Mouse (Mus musculus) hindbrain, embryonic 16.5 days (tissue): ENCODE data around the gene Taf1c. TPM values are rescaled to one million over a fixed set of nuclear protein-coding genes. Genes with fewer than 3 reads are reported as not detected.

Experiments
- ATAC-seq: fragments of 200-750 bp; cut with Nextera tagmentation; 2 replicates; pipeline ENCODE4 v1.8.0; 2017; ENCODE audit warnings: moderate TSS enrichment, moderate library complexity
- H3K27ac ChIP-seq: fragments of 300-500 bp; sonication (generic); 2 replicates; pipeline ENCODE4 v1.5.1; 2014; ENCODE audit warnings: low read depth, mild to moderate bottlenecking, control low read depth, low read length, moderate library complexity
- H3K27me3 ChIP-seq: fragments of 300-500 bp; sonication (generic); replicated peaks from 2 replicates; pipeline ENCODE4 v1.6.1; 2014; ENCODE audit warnings: low read length; ENCODE audit not compliant: control insufficient read depth, insufficient read depth
- H3K36me3 ChIP-seq: fragments of 300-500 bp; sonication (generic); 2 replicates; pipeline ENCODE4 v1.6.1; 2014; ENCODE audit warnings: mild to moderate bottlenecking, low read length, moderate library complexity, mixed read lengths; ENCODE audit not compliant: control insufficient read depth, insufficient read depth
- H3K4me1 ChIP-seq: fragments of 300-500 bp; sonication (generic); 2 replicates; pipeline ENCODE4 v1.6.1; 2014; ENCODE audit warnings: low read depth, low read length; ENCODE audit not compliant: control insufficient read depth, insufficient read depth
- H3K4me2 ChIP-seq: fragments of 300-500 bp; sonication (generic); 2 replicates; pipeline ENCODE4 v1.6.1; 2014; ENCODE audit warnings: mild to moderate bottlenecking, low read length, control low read depth, moderate library complexity
- H3K4me3 ChIP-seq: fragments of 300-500 bp; sonication (generic); 2 replicates; pipeline ENCODE4 v1.5.1; 2014; ENCODE audit warnings: mild to moderate bottlenecking, low read length, control low read depth, moderate library complexity
- H3K9ac ChIP-seq: fragments of 300-500 bp; sonication (generic); 2 replicates; pipeline ENCODE4 v1.6.1; 2014; ENCODE audit warnings: low read depth, mild to moderate bottlenecking, control low read depth, low read length, moderate library complexity
- H3K9me3 ChIP-seq: fragments of 300-500 bp; sonication (generic); 2 replicates; pipeline ENCODE4 v1.6.1; 2014; ENCODE audit warnings: mild to moderate bottlenecking, low read length, moderate library complexity; ENCODE audit not compliant: control insufficient read depth
- WGBS: fragments of 180-500 bp; shearing (Covaris S2); extraction: QIAGEN DNeasy Blood & Tissue Kit; methylation state at CpG from one replicate; pipeline ENCODE4 v1.1.7; 2014; 5-methylcytosine and 5-hydroxymethylcytosine counted together
- polyA plus RNA-seq: library from polyadenylated mRNA; unstranded; fragments of >200 nt; fragmentation: Nextera tagmentation; extraction: Ambion mirVana; gene quantifications from 2 replicates; pipeline ENCODE4 v1.2.1, GENCODE M21; 2015

The Taf1c gene
- polyA plus RNA-seq, 1 experiment from 2014 or later, result 13.0 TPM

DNA sequence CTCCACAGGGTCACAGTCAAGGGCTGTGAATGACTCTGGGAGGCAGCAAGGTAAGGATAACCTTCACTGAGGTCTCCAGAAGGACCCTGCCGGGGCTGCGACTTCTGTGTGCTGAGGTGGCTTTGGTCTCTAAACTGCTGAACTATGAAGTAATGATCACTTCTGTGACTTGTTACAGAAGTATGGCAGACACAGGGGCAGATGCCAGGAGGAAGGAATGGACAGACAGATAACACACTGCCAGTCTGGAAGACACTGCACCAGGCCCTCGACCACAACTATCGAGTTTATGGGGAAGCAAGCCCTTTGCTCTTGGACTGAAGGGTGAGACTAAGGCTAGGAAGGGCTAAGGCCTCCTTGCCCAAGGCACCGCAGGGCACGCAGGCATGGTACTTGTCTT, 33.9 kb downstream of the Taf1c start:
- Histone ChIP-seq H3K9me3 (no peaks in the 10 kb centered on the region), H3K27me3 (no peaks in the 10 kb centered on the region; the same call in 1 of the 2 replicates), H3K9ac (no peak overlapping the region), H3K4me3 (no peak overlapping the region), H3K27ac (no peak overlapping the region), H3K4me2 (no peak overlapping the region), H3K4me1 (peaks cover 12% of the 10 kb centered on the region), H3K36me3 (peaks cover 5% of the 10 kb centered on the region)
- WGBS, result 93% methylated on average over 6 of the region's 6 CpGs
- ATAC-seq, result no peak

DNA sequence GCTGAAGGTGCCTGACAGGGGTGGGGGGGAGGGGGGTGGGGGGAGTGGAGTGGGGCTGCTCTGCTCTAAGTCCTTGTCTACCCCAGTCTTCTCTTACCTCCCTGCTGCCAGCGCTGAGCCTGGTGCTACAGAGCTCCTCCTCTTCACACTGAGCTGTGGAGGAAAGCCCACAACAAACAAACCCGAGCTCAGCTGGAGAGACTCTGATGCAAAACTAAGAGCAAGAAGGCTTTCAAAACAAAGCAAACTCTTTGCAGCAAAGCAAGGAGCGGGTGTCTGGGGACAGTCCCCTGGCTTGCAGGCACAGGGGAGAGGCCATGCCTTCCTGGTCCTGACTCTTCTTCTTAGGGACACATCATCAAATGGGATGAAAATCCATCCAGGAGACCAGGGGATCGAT, 35.1 kb downstream of the Taf1c start:
- no peak overlapping the region for H3K27ac ChIP-seq
- H3K4me1 ChIP-seq, result peaks cover 9% of the 10 kb centered on the region
- no peak overlapping the region for H3K9ac ChIP-seq
- 39% methylated on average over 4 of the region's 4 CpGs for WGBS
- ATAC-seq, result no peak
- no peaks in the 10 kb centered on the region for H3K27me3 ChIP-seq
- H3K4me3 ChIP-seq, result no peak overlapping the region
- H3K36me3 ChIP-seq, result peaks cover 18% of the 10 kb centered on the region
- no peaks in the 10 kb centered on the region for H3K9me3 ChIP-seq
- no peak overlapping the region for H3K4me2 ChIP-seq

DNA sequence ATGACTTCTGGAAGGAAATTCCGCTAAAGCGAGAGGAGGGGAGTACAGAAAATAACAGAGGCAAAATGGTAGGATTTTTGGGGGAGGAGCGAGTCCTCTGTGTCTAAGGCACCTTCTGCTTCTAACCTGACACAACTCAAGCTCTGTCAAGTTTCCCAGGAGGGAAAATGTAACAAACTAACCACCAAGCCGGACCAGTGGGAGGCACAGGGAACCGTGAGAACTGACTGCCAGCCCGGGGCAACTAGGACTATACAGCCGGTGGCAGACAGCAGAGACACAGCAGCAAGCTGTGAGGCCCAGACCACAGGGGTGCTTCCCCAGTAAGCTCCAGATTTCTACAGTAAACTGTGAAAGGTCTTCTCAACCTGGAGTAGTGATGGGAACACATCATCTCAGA, 36.1 kb downstream of the Taf1c start:
- no peaks in the 10 kb centered on the region for H3K27me3 ChIP-seq
- ATAC-seq, result no peak
- no peak overlapping the region for H3K4me3 ChIP-seq
- peaks cover 18% of the 10 kb centered on the region for H3K36me3 ChIP-seq
- H3K9me3 ChIP-seq, result no peaks in the 10 kb centered on the region
- no peak overlapping the region for H3K4me2 ChIP-seq
- WGBS, result 65% methylated on average over 7 of the region's 7 CpGs
- peaks cover 7% of the 10 kb centered on the region for H3K4me1 ChIP-seq
- H3K9ac ChIP-seq, result no peak overlapping the region
- no peak overlapping the region for H3K27ac ChIP-seq

DNA sequence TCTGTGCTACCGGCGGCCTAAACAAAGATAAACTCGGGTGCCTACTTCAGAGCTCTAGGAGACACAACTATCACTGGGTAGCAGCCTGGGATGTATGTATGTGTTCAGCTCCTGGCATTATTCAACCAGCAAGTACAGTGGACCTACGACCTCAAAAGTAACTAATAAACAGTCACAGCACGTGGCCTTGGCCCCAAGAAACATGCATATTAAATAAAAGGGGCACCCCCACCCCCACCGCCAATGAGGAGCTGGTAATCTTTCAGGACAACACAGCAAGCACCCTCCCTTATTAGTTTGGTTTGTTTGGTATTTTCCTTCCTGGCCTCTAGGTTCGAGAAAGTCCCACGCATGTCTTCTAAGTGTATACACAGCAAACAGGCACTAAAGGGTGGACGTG, 36.8 kb downstream of the Taf1c start:
- no peak overlapping the region for H3K4me3 ChIP-seq
- no peaks in the 10 kb centered on the region for H3K9me3 ChIP-seq
- H3K27ac ChIP-seq, result no peak overlapping the region
- no peaks in the 10 kb centered on the region; the same call in 1 of the 2 replicates for H3K4me1 ChIP-seq
- H3K9ac ChIP-seq, result no peak overlapping the region
- H3K27me3 ChIP-seq, result no peaks in the 10 kb centered on the region
- 84% methylated on average over 9 of the region's 9 CpGs for WGBS
- no peak for ATAC-seq
- peaks cover 25% of the 10 kb centered on the region for H3K36me3 ChIP-seq
- no peak overlapping the region for H3K4me2 ChIP-seq

DNA sequence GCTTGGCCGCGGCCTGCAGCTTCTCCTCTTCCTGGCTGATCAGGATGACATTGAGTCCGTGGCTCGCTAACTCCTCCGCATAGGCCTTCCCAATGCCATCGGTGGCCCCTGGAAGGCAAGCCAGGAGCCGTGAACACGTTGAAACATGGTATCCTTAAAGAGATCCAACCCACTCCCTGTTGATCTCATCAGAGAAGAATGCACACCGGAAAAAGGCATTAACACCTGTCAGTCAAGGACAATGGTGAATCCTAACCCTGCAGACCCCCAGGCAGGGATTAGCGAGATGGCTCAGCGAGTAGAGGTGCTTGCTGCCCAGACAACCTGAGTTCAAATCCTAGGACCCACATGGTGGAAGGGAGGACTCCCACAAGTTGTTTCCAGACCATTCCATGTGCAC, 38.7 kb downstream of the Taf1c start:
- Histone ChIP-seq H3K4me1 (no peaks in the 10 kb centered on the region), H3K27me3 (no peaks in the 10 kb centered on the region), H3K4me3 (no peak overlapping the region), H3K27ac (no peak overlapping the region), H3K9me3 (no peaks in the 10 kb centered on the region), H3K9ac (no peak overlapping the region), H3K36me3 (peaks cover 34% of the 10 kb centered on the region), H3K4me2 (no peak overlapping the region)
- 75% methylated on average over 11 of the region's 11 CpGs for WGBS
- ATAC-seq, result no peak

DNA sequence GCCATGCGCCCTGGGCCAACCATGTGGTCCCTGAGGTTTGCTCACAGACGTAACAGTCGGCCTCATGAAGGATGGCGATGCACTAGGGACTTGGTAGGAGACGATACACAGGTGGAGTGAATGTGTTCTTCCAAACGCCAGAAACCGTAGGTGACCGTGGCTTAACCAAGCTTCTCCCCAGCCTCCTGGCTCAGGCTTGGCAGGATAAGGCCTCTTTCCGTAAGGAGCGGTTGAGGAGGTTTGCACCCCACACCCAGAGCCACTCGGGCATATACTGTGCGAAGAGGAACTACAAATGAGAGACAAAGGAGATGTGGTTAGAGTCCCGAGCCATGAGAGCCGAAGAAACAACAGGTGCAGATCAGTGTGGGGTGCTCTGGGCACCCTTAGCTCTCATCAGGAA, 41.2 kb downstream of the Taf1c start:
- WGBS, result 95% methylated on average over 14 of the region's 14 CpGs
- Histone ChIP-seq H3K4me2 (no peak overlapping the region), H3K4me3 (no peak overlapping the region), H3K27me3 (no peaks in the 10 kb centered on the region), H3K9me3 (no peaks in the 10 kb centered on the region), H3K4me1 (peaks cover 5% of the 10 kb centered on the region; the same call in 1 of the 2 replicates), H3K9ac (no peak overlapping the region), H3K36me3 (peaks cover 34% of the 10 kb centered on the region), H3K27ac (no peak overlapping the region)
- ATAC-seq, result no peak

DNA sequence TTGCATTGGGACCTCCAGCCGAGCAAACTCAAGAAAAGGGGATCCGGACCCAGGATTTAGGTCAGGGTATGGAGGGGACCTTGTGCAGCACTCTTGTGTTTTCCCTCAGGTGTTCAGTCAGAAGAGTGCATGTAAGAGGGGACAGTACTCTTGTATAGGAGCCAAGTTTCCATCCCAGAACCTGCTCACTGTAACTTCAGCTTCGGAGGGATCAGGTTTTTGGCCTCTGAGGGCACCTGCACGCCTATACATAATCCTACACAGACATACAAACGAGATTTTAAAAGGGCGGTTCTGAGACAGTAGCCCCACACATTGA, 45.7 kb downstream of the Taf1c start:
- no peaks in the 10 kb centered on the region for H3K9me3 ChIP-seq
- peak overlapping the region; percentile 68 for H3K9ac ChIP-seq
- H3K27ac ChIP-seq, result peak overlapping the region; percentile 79
- no peak overlapping the region for H3K4me3 ChIP-seq
- peaks cover 16% of the 10 kb centered on the region for H3K36me3 ChIP-seq
- WGBS, result 96% methylated on average over 6 of the region's 6 CpGs
- ATAC-seq, result peak; percentile 4; the same call in 1 of the 2 replicates
- H3K4me1 ChIP-seq, result peaks cover 25% of the 10 kb centered on the region
- H3K4me2 ChIP-seq, result peak overlapping the region; percentile 81; the same call in 1 of the 2 replicates
- H3K27me3 ChIP-seq, result no peaks in the 10 kb centered on the region

DNA sequence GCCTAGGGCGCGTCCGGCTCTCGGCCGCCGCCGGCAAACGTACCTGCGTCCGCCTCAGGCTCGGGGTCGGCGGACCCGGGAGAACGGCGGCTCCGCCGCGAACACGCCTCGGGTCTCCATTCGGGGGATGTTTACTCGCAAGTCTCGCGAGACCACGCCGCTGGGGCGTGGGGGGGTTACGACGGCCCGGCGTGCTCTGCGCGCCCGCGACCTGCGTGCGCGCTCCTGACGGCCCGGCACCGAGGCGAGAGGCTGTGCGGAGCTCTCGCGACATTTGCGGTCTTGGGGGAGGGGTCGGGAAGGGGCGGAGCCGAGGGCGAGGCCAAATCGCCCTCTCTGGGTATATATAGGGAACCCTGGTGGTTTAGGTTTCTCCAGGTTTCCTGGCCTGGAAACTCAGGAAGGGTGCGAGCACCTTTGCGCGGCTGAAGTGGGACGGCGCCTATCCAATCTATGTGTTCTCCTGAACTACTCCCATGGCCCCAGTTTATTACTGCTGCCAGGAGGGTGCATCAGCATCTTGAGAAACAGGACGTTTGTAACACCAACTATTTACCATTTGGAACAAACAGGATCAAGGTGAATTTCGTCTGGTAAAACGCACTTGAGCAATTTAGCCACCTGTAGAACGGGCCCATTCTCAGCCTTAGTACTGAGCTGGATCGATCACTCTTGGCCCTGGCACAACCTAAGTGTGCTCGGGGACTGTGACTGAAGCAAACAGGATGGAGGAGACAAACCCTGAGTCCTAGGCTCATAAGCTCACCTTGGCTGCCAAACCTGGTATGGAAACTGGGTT, 46.2 kb downstream of the Taf1c start, which contains the start of gene Mbtps1:
Mbtps1 (minus strand) TSS at position 133 of the 799 bp plus-strand sequence.
- peaks cover 15% of the 10 kb centered on the region for H3K36me3 ChIP-seq
- peak within 1 kb of the TSS; percentile 96 for H3K27ac ChIP-seq
- 8% methylated on average over 48 of the region's 63 CpGs for WGBS
- peak within 1 kb of the TSS; percentile 85 for H3K4me3 ChIP-seq
- H3K9me3 ChIP-seq, result no peaks in the 10 kb centered on the region
- H3K4me2 ChIP-seq, result peak within 1 kb of the TSS; percentile 81
- H3K9ac ChIP-seq, result peak within 1 kb of the TSS; percentile 89
- peaks cover 25% of the 10 kb centered on the region for H3K4me1 ChIP-seq
- ATAC-seq, result peak; percentile 97
- H3K27me3 ChIP-seq, result no peaks in the 10 kb centered on the region

DNA sequence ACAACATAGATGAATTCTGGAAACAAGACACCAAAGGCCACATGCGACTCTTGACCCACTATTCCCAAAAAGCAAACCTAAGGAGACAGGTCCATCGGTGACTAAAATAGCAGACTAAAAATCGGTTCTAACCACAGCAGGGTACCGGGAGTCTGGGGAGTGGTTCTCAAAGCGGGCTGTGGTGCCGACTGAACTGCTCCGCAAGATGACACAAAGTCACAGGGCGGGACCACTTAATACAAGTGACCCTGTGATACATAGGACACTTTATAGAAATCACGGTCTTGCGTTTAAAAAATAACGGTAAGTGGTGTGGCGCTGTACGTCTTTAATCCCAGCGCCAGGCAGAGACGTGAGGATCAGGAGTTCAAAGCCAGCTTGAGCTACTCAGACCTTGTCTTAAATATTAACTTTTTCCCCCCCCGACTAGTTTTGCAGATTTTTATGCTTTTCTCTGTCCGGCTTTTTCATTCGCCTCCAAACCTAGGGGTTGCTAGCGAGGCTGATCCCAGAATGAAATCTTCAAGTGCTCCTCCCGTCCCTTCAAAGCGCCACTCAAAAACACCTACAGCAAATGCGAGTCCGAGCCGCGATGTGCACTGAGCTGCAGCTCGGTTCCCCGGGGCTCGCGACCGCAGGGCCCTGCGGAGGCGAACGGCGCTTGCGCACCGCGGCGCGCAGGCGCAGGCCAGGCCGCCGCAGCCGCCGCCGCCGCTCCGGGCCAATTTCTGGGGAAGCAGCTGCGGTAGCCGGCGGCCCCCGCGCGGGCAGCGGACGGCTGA, 47.0 kb downstream of the Taf1c start:
- Histone ChIP-seq H3K9ac (peak overlapping the region; percentile 89), H3K4me1 (peaks cover 25% of the 10 kb centered on the region), H3K4me3 (peak overlapping the region; percentile 85), H3K4me2 (peak overlapping the region; percentile 73), H3K36me3 (peaks cover 8% of the 10 kb centered on the region; the same call in 1 of the 2 replicates), H3K9me3 (no peaks in the 10 kb centered on the region), H3K27ac (peak overlapping the region; percentile 96), H3K27me3 (no peaks in the 10 kb centered on the region)
- WGBS, result under 1% methylated on average over 49 of the region's 55 CpGs
- ATAC-seq, result peak; percentile 92
